Mouse (Mus musculus) olfactory bulb, adult 2 months (tissue): ENCODE results near the gene Fbxl2.

Experiments
- CTCF ChIP-seq: fragments of 200-500 bp; IDR thresholded peaks from 2 replicates; pipeline ENCODE4 v1.5.1; 2012; ENCODE audit warnings: low read depth, mild to moderate bottlenecking, low read length, moderate library complexity; ENCODE audit not compliant: insufficient read depth
- POLR2A ChIP-seq: fragments of 200-500 bp; IDR thresholded peaks from 2 replicates; pipeline ENCODE4 v1.6.1; 2012; ENCODE audit warnings: mild to moderate bottlenecking, low read depth, low read length, moderate library complexity; ENCODE audit not compliant: insufficient read depth

GRCm38 (mm10) chr9:113971615-113972014 lies 74.4 kb downstream of the Fbxl2 start:
- TF ChIP-seq CTCF (no peak), POLR2A (no peak)
